Mouse (Mus musculus): Measurements from ENCODE around the gene Psmd6.

The Psmd6 gene

GRCm38 (mm10) chr14:14120230-14121096 lies at the start of gene Psmd6:
Gene Psmd6, minus strand, starts transcription at chr14:14120984.
- DNase-seq (ENCODE audit: low spot score in 2 of 2), result peak; percentile 82 to 89

- DNase-seq (ENCODE audit: low spot score in 2 of 2), result no peak
Measured at GRCm38 (mm10) chr14:14110710-14111109, 10.1 kb downstream of the Psmd6 start.

- no peak for DNase-seq (ENCODE audit: low spot score in 2 of 2)
Measured at GRCm38 (mm10) chr14:14104930-14105318, 15.9 kb downstream of the Psmd6 start.

GRCm38 (mm10) chr14:14104213-14104929 lies 16.4 kb downstream of the Psmd6 start:
- no peak for DNase-seq (ENCODE audit: low spot score in 2 of 2)

- DNase-seq (ENCODE audit: low spot score in 2 of 2), result no peak
Measured at GRCm38 (mm10) chr14:14101296-14101695, 19.5 kb downstream of the Psmd6 start.

- no peak for DNase-seq (ENCODE audit: low spot score in 2 of 2)
Measured at GRCm38 (mm10) chr14:14100773-14101280, 20.0 kb downstream of the Psmd6 start.

GRCm38 (mm10) chr14:14098330-14098980 lies 22.3 kb downstream of the Psmd6 start:
- peak; percentile 76 to 84 for DNase-seq (ENCODE audit: low spot score in 2 of 2)

GRCm38 (mm10) chr14:14090571-14090970 lies 30.2 kb downstream of the Psmd6 start:
- no peak for DNase-seq (ENCODE audit: low spot score in 2 of 2)

GRCm38 (mm10) chr14:14088016-14088791 lies 32.6 kb downstream of the Psmd6 start:
- DNase-seq (ENCODE audit: low spot score in 2 of 2), result no peak

GRCm38 (mm10) chr14:14087348-14087747 lies 33.4 kb downstream of the Psmd6 start:
- DNase-seq (ENCODE audit: low spot score in 2 of 2), result no peak

GRCm38 (mm10) chr14:14086711-14087263 lies 34.0 kb downstream of the Psmd6 start:
- no peak for DNase-seq (ENCODE audit: low spot score in 2 of 2)

GRCm38 (mm10) chr14:14083811-14084210 lies 37.0 kb downstream of the Psmd6 start:
- DNase-seq (ENCODE audit: low spot score in 2 of 2), result no peak

- DNase-seq (ENCODE audit: low spot score in 2 of 2), result no peak
Measured at GRCm38 (mm10) chr14:14080604-14081194, 40.1 kb downstream of the Psmd6 start.

- no peak for DNase-seq (ENCODE audit: low spot score in 2 of 2)
Measured at GRCm38 (mm10) chr14:14071456-14071855, 49.3 kb downstream of the Psmd6 start.

- no peak for DNase-seq (ENCODE audit: low spot score in 2 of 2)
Measured at GRCm38 (mm10) chr14:14070541-14071315, 50.1 kb downstream of the Psmd6 start.

GRCm38 (mm10) chr14:14068553-14068952 lies 52.2 kb downstream of the Psmd6 start:
- no peak for DNase-seq (ENCODE audit: low spot score in 2 of 2)

- no peak for DNase-seq (ENCODE audit: low spot score in 2 of 2)
Measured at GRCm38 (mm10) chr14:14067648-14068472, 52.9 kb downstream of the Psmd6 start.

- DNase-seq (ENCODE audit: low spot score in 2 of 2), result no peak
Measured at GRCm38 (mm10) chr14:14066241-14066640, 54.5 kb downstream of the Psmd6 start.

GRCm38 (mm10) chr14:14065142-14065498 lies 55.7 kb downstream of the Psmd6 start:
- no peak for DNase-seq (ENCODE audit: low spot score in 2 of 2)

Data from frontal cortex, postnatal 10 days (tissue).